Mouse (Mus musculus) thymus, adult 2 months (tissue): Measurements from ENCODE around the gene Chil3. TPM values are rescaled to one million over a fixed set of nuclear protein-coding genes. Genes with fewer than 3 reads are reported as not detected.
"Not testable (repeated sequence)": the region's sequence is repeated elsewhere in the genome, so short reads cannot be mapped to it uniquely, and the experiment has no call there.

Source experiments
- DNase-seq: peaks from one replicate; pipeline ENCODE4 v3.0.0; 2021
- H3K27ac ChIP-seq: fragments of 200-500 bp; 2 replicates; pipeline ENCODE4 v1.5.1; 2012; ENCODE audit warnings: low read length, control low read depth; ENCODE audit not compliant: control insufficient read depth, insufficient read depth
- H3K27me3 ChIP-seq: fragments of 200-500 bp; 2 replicates; pipeline ENCODE4 v1.6.1; 2012; ENCODE audit warnings: mild to moderate bottlenecking, low read length, moderate library complexity, mixed read lengths; ENCODE audit not compliant: control insufficient read depth, insufficient read depth
- H3K36me3 ChIP-seq: fragments of 200-500 bp; 2 replicates; pipeline ENCODE4 v1.6.1; 2012; ENCODE audit warnings: mild to moderate bottlenecking, low read length, moderate library complexity; ENCODE audit not compliant: control insufficient read depth, insufficient read depth
- H3K4me1 ChIP-seq: fragments of 200-500 bp; replicated peaks from 2 replicates; pipeline ENCODE4 v1.6.1; 2012; ENCODE audit warnings: low read length; ENCODE audit not compliant: control insufficient read depth, insufficient read depth
- H3K4me3 ChIP-seq: fragments of 200-500 bp; 2 replicates; pipeline ENCODE4 v1.5.1; 2012; ENCODE audit warnings: mild to moderate bottlenecking, low read length, control low read depth, moderate library complexity; ENCODE audit not compliant: control insufficient read depth, insufficient read depth
- CTCF ChIP-seq: fragments of 200-500 bp; IDR thresholded peaks from 2 replicates; pipeline ENCODE4 v1.5.1; 2012; ENCODE audit warnings: mild to moderate bottlenecking, control low read depth, low read length, moderate library complexity, borderline replicate concordance; ENCODE audit not compliant: control insufficient read depth, poor library complexity, insufficient read depth; ENCODE audit errors: extremely low read depth
- POLR2A ChIP-seq: fragments of 200-500 bp; IDR thresholded peaks from 2 replicates; pipeline ENCODE4 v1.6.1; 2012; ENCODE audit warnings: mild to moderate bottlenecking, low read length, control low read depth, moderate library complexity; ENCODE audit not compliant: control insufficient read depth, poor library complexity, insufficient read depth; ENCODE audit errors: extremely low read depth
- WGBS: fragments of 180-500 bp; shearing (Covaris S2); methylation state at CpG from one replicate; pipeline ENCODE4 v1.1.7; 2018; 5-methylcytosine and 5-hydroxymethylcytosine counted together
- polyA plus RNA-seq: library from polyadenylated mRNA; depleted of rRNA; stranded (reverse); fragments of >200 nt; gene quantifications from 2 replicates; pipeline ENCODE4 v1.2.3, GENCODE M21; 2012; rRNA removed

Gene Chil3
- 2.2 and 3.3 TPM in 2 replicates for polyA plus RNA-seq

DNA sequence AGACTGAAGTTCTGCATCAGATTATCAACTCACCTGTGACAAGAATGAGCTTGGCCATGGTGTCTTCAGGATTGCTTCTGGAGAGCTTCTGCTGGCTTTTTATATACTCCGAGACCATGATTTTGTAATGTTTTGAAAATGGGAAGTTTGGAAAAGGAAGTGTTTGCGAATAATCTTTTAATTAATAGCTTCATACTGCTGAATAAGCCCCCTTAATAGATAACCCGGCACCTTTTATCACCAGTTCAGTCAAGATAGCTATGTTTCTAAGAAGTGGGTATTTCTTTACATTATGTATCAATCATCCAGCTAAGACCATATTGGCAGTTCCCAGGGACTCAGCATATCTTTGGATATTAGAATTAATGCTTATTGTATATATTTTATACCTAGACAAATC is at the start of gene Chil3:
Gene Chil3 (minus strand): TSS at position 101 of the 400 bp plus-strand sequence.
- no peaks in the 10 kb centered on the region for H3K27me3 ChIP-seq
- 86% methylated on average over 3 of the region's 3 CpGs for WGBS
- no peak within 1 kb of the TSS for H3K4me3 ChIP-seq
- no peak for DNase-seq
- H3K27ac ChIP-seq = no peak within 1 kb of the TSS
- TF ChIP-seq POLR2A (no peak), CTCF (no peak)
- no peaks in the 10 kb centered on the region for H3K36me3 ChIP-seq
- H3K4me1 ChIP-seq = no peaks in the 10 kb centered on the region

DNA sequence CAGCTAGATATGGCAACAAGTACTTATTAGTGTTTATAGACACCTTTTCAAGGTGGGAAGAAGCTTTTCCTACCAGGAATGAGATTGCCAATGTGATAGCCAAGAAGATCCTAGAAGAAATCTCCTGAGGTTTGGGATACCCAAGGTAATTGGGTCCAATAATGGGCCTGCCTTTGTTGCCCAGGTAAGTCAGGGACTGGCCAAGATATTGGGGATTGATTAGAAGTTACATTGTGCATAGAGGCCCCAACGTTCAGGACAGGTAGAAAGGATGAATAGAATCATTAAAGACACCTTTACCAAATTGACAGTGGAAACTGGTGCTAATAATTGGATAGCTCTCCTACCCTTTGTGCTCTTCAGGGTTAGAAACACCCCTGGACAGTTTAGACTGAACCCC is 30.7 kb upstream of the Chil3 start:
- not testable (repeated sequence) for H3K36me3 ChIP-seq, H3K27me3 ChIP-seq, H3K4me3 ChIP-seq, DNase-seq, H3K27ac ChIP-seq, H3K4me1 ChIP-seq
- WGBS = 63% methylated on average over 1 of the region's 1 CpGs

DNA sequence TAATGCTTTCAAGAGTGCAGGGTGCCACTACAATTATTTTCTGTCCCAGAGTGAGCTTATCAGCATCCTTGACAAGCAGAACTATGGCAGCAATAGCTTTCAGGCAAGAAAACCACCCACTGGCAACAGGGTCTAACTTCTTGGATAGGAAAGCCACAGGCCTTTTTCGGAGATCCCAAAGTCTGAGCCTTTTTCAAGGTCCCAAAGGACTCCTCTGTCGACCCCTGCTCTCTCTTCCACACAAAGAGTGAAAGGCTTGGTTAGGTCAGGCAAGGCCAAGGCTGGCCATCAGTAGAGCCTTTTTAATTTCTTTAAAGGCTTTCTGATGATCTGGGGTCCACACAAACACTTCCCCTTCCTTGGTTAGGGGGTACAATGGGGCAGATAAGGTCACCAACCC is 29.9 kb upstream of the Chil3 start:
- H3K27me3 ChIP-seq, H3K4me1 ChIP-seq, H3K36me3 ChIP-seq, H3K27ac ChIP-seq, DNase-seq, H3K4me3 ChIP-seq: not testable (repeated sequence)
- 72% methylated on average over 2 of the region's 2 CpGs for WGBS

DNA sequence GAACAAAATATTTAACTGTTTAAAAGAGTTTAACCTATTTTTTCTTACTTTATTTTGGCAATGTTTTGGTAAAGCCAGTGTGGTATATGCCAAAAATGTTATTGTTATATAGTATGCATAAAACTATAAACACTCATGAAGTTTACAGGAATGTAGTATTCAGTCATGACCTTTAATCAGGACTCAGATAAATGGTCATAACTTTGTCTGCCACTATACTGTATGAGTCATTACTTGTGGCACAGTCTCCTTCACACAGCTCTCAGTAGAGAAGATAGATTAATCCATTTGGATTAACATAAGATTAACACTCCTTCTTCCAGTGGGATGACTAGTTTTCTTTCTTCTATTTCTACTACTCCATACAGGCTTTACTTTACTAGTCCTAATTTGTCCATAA is 28.9 kb upstream of the Chil3 start:
- no peak for TF ChIP-seq POLR2A
- no peak for TF ChIP-seq CTCF
- no peaks in the 10 kb centered on the region for H3K27me3 ChIP-seq
- H3K27ac ChIP-seq = no peak overlapping the region
- no peaks in the 10 kb centered on the region for H3K4me1 ChIP-seq
- H3K4me3 ChIP-seq = no peak overlapping the region
- no peaks in the 10 kb centered on the region for H3K36me3 ChIP-seq
- DNase-seq = no peak

DNA sequence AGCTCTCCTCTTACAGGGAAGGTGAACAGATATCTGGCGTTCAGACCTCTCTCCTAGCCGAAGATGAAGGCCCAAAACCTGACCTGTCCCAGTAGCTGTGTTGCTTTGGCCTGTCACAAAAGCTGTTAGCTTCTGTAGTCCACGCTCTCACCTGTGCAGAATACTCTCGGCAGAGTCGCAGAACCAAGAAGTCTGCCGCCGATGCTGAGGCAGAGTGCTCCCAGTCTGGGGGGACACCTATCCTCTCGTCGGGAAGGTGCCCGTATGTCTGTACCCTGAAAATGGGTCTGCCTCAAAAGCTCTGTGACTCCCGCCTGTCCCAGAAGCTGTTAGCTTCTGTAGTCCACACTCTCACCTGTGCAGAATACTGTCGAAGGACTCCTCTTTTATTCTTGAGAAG is 28.1 kb upstream of the Chil3 start:
- Histone ChIP-seq H3K27me3 (no peaks in the 10 kb centered on the region), H3K4me1 (no peaks in the 10 kb centered on the region), H3K4me3 (no peak overlapping the region), H3K36me3 (no peaks in the 10 kb centered on the region), H3K27ac (no peak overlapping the region)
- no peak for DNase-seq
- 95% methylated on average over 12 of the region's 12 CpGs for WGBS
- TF ChIP-seq CTCF = no peak
- no peak for TF ChIP-seq POLR2A

DNA sequence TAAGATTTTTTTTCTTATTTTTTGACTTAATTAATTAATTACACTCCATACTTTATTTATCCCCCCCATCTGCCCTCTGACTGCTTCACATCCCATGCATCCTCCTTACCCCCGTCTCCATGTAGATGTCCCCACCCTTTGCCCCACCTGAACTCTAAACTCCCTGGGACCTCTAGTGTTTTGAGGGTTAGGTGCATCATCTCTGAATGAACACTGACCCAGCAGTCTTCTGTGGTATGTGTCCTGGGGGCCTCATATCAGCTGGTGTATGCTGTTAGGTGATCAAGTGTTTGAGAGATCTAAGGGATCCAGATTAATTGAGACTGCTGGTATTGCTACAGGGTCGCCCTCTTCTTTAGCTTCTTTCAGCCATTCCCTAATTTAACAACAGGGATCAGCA is 20.6 kb upstream of the Chil3 start:
- TF ChIP-seq POLR2A (no peak), CTCF (no peak)
- Histone ChIP-seq H3K4me3 (no peak overlapping the region), H3K27ac (no peak overlapping the region), H3K27me3 (no peaks in the 10 kb centered on the region), H3K4me1 (no peaks in the 10 kb centered on the region), H3K36me3 (no peaks in the 10 kb centered on the region)
- DNase-seq = no peak
- WGBS = 88% methylated on average over 2 of the region's 2 CpGs

DNA sequence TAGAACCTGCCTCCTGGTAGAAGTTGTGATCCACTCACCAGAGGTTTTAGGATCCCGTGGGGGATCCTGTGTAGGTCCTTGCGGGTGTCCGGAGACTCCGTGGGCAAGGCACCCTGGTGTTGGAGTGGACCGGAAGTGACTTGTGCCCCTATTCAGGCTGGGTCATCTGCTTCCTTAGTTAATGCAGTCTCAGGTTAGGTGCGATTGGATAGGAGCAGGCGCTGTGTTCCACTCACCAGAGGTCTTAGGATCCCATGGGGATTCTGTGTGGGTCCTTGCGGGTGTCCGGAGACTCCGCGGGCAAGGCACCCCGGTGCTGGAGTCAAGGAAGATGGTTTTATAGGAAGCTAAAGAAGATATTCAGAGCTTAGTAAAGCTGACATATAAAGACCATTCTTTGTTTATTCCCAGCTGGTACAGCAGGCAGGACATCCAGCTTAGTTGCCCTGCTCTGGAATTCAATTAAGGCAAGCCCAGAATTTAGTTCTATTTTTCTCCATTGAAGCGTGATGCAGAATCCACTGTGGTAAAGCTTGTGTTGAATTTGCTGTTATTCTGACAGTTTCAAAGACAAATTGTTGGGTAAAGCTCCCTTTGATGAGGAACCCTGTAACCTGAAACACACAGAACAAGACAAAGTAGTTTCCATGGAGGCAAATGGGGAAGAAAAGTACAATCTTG is 10.3 kb upstream of the Chil3 start:
- DNase-seq = no peak
- H3K36me3 ChIP-seq = no peaks in the 10 kb centered on the region
- no peak overlapping the region for H3K4me3 ChIP-seq
- H3K4me1 ChIP-seq = no peaks in the 10 kb centered on the region
- WGBS = 93% methylated on average over 13 of the region's 13 CpGs
- no peaks in the 10 kb centered on the region for H3K27me3 ChIP-seq
- TF ChIP-seq POLR2A = no peak
- no peak for TF ChIP-seq CTCF
- H3K27ac ChIP-seq = no peak overlapping the region

DNA sequence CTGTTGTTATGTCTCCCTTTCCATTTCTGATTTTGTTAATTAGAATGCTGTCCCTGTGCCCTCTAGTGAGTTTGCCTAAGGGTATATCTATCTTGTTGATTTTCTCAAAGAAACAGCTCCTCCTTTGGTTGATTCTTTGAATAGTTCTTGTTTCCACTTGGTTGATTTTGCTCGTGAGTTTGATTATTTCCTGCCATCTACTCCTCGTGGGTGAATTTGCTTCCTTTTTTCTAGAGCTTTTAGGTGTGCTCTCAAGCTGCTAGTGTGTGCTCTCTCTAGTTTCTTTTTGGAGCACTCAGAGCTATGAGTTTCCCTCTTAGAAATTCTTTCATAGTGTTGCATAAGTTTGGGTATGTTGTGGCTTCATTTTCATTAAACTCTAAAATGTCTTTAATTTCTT is 7.6 kb upstream of the Chil3 start:
- H3K27ac ChIP-seq, H3K36me3 ChIP-seq, H3K27me3 ChIP-seq, DNase-seq, H3K4me3 ChIP-seq, H3K4me1 ChIP-seq: not testable (repeated sequence)
- 2% methylated on average over 2 of the region's 2 CpGs for WGBS

DNA sequence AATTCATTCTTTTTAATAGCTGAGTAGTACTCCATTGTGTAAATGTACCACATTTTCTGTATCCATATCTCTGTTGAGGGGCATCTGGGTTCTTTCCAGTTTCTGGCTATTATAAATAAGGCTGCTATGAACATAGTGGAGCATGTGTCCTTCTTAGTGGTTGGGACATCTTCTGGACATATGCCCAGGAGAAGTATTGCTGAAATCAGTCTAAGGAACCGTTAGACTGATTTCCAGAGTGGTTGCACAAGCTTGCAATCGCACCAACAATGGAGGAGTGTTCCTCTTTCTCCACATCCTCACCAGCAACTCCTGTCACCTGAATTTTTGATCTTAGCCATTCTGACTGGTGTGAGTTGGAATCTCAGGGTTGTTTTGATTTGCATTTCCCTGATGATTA is 5.1 kb upstream of the Chil3 start:
- not testable (repeated sequence) for H3K4me3 ChIP-seq
- 80% methylated on average over 2 of the region's 2 CpGs for WGBS

More for the DNA sequence above, 5.1 kb upstream of the Chil3 start:
- not testable (repeated sequence) for H3K36me3 ChIP-seq, H3K27me3 ChIP-seq, H3K27ac ChIP-seq, H3K4me1 ChIP-seq, DNase-seq
